Mouse (Mus musculus) kidney, postnatal 0 days (tissue): ENCODE measurements around the gene Atxn7l1. TPM values are rescaled to one million over a fixed set of nuclear protein-coding genes. Genes with fewer than 3 reads are reported as not detected.

Source experiments
- ATAC-seq: fragments of 200-750 bp; cut with Nextera tagmentation; replicated peaks from 2 replicates; pipeline ENCODE4 v1.8.0; 2017; ENCODE audit warnings: low read depth, moderate number of reproducible peaks, moderate TSS enrichment, moderate library complexity; ENCODE audit not compliant: low FRiP score
- DNase-seq: peaks from one replicate; pipeline ENCODE4 v3.0.0-alpha.2; 2016; ENCODE audit warnings: low spot score
- H3K27ac ChIP-seq: fragments of 300-500 bp; sonication (generic); 2 replicates; pipeline ENCODE4 v1.5.1; 2014; ENCODE audit warnings: mild to moderate bottlenecking
- H3K27me3 ChIP-seq: fragments of 300-500 bp; sonication (generic); 2 replicates; pipeline ENCODE4 v1.6.1; 2014; ENCODE audit warnings: low read length, mixed read lengths; ENCODE audit not compliant: insufficient read depth
- H3K36me3 ChIP-seq: fragments of 300-500 bp; sonication (generic); 2 replicates; pipeline ENCODE4 v1.6.1; 2014; ENCODE audit warnings: low read length, mixed read lengths; ENCODE audit not compliant: insufficient read depth
- H3K4me1 ChIP-seq: fragments of 300-500 bp; sonication (generic); replicated peaks from 2 replicates; pipeline ENCODE4 v1.6.1; 2014; ENCODE audit warnings: antibody characterized with exemption, low read length, mixed read lengths; ENCODE audit not compliant: insufficient read depth
- H3K4me2 ChIP-seq: fragments of 300-500 bp; sonication (generic); 2 replicates; pipeline ENCODE4 v1.6.1; 2014; ENCODE audit warnings: mild to moderate bottlenecking, low read length, moderate library complexity, mixed read lengths
- H3K4me3 ChIP-seq: fragments of 300-500 bp; sonication (generic); replicated peaks from 2 replicates; pipeline ENCODE4 v1.5.1; 2014; ENCODE audit warnings: low read depth, low read length
- H3K9ac ChIP-seq: fragments of 300-500 bp; sonication (generic); 2 replicates; pipeline ENCODE4 v1.6.1; 2014; ENCODE audit warnings: low read depth, low read length
- H3K9me3 ChIP-seq: fragments of 300-500 bp; sonication (generic); replicated peaks from 2 replicates; pipeline ENCODE4 v1.6.1; 2016; ENCODE audit warnings: low read length, inconsistent platforms, mixed read lengths
- CTCF ChIP-seq: IDR thresholded peaks from 2 replicates; pipeline ENCODE4 v1.5.1; 2016; ENCODE audit warnings: antibody characterized with exemption, low read depth, mild to moderate bottlenecking, moderate library complexity
- WGBS: fragments of 180-500 bp; shearing (Covaris S2); extraction: QIAGEN DNeasy Blood & Tissue Kit; methylation state at CpG from one replicate; pipeline ENCODE4 v1.1.7; 2014; 5-methylcytosine and 5-hydroxymethylcytosine counted together
- polyA plus RNA-seq: library from polyadenylated mRNA; unstranded; fragments of >200 nt; fragmentation: Nextera tagmentation; extraction: Ambion mirVana; gene quantifications from 2 replicates; pipeline ENCODE4 v1.2.1, GENCODE M21; 2015

Atxn7l1 gene
- polyA plus RNA-seq, 1 experiment from 2014 or later: 9.3 TPM

- no peaks in the 10 kb centered on the region for H3K4me1 ChIP-seq
- H3K9ac ChIP-seq: no peak overlapping the region
- H3K27me3 ChIP-seq: no peaks in the 10 kb centered on the region
- no peak overlapping the region for H3K4me3 ChIP-seq
- H3K9me3 ChIP-seq: no peaks in the 10 kb centered on the region
- ATAC-seq (peak; percentile 74; the same call in 1 of the 2 replicates), DNase-seq (peak; percentile 88)
- H3K4me2 ChIP-seq: no peak overlapping the region
- 6% methylated on average over 5 of the region's 5 CpGs for WGBS
- H3K36me3 ChIP-seq: no peaks in the 10 kb centered on the region
- H3K27ac ChIP-seq: no peak overlapping the region
- peak; percentile 90 for TF ChIP-seq CTCF
Measured at GRCm38 (mm10) chr12:33388842-33389241, 241.3 kb downstream of the Atxn7l1 start.

DNA sequence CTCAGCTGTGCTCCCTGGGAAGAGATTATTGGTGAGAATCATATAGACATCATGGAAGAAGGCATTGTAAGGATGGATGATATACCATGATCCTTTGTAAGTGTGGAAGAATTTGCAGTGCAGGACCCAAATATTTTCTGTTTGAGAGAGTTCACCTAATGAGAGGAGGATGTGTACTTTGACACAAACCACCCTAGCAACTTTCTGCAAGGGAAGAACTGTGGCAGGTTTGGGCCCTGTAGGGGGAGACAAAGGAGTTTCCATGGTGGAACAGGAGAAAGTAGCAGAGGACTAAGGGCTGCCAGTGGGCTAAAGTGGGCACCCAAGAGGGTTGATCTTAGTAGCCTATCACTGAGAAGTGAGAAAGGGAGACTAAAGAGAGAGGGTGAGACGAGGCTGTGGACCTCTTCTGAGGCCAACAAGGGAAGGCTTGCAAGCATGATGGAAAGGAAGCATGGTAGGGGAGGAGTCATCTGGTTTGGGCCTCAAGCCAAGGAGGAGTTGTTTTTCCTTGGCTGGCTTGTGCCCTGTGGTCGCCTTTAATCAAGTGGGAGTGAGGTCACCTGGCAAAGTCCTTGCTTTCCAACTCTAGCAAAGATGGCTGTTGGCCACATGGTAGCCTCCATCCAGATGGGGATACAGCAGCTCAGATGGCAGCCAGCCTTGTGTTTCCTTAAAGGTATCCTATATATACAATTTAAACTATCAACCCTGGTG lies 243.5 kb downstream of the Atxn7l1 start:
- H3K4me1 ChIP-seq: peaks cover 8% of the 10 kb centered on the region; the same call in 1 of the 2 replicates
- no peak overlapping the region for H3K4me3 ChIP-seq
- WGBS: 49% methylated on average over 2 of the region's 2 CpGs
- TF ChIP-seq CTCF: peak; percentile 28; the same call in 1 of the 2 replicates
- no peak overlapping the region for H3K9ac ChIP-seq
- H3K27me3 ChIP-seq: no peaks in the 10 kb centered on the region
- no peaks in the 10 kb centered on the region for H3K36me3 ChIP-seq
- no peak overlapping the region for H3K4me2 ChIP-seq
- H3K27ac ChIP-seq: no peak overlapping the region
- ATAC-seq (no peak), DNase-seq (no peak)
- H3K9me3 ChIP-seq: no peaks in the 10 kb centered on the region

GRCm38 (mm10) chr12:33394804-33395623 lies 247.5 kb downstream of the Atxn7l1 start, which contains the start of gene Efcab10:
Gene Efcab10 (plus strand): TSS chr12:33394854.
- Histone ChIP-seq H3K4me3 (peak within 1 kb of the TSS; percentile 30), H3K4me2 (peak within 1 kb of the TSS; percentile 64), H3K4me1 (peaks cover 8% of the 10 kb centered on the region; the same call in 1 of the 2 replicates), H3K9ac (peak within 1 kb of the TSS; percentile 37; the same call in 1 of the 2 replicates), H3K27ac (no peak within 1 kb of the TSS), H3K36me3 (no peaks in the 10 kb centered on the region), H3K27me3 (no peaks in the 10 kb centered on the region), H3K9me3 (no peaks in the 10 kb centered on the region)
- TF ChIP-seq CTCF: 0 out of 2 replicates have a peak, but pooled peaks have one; percentile 4
- WGBS: 6% methylated on average over 24 of the region's 24 CpGs
- ATAC-seq (peak; percentile 59; the same call in 1 of the 2 replicates), DNase-seq (peak; percentile 30)

GRCm38 (mm10) chr12:33403265-33403693 lies 255.8 kb downstream of the Atxn7l1 start:
- Histone ChIP-seq H3K9ac (no peak overlapping the region), H3K36me3 (no peaks in the 10 kb centered on the region), H3K4me3 (no peak overlapping the region), H3K27ac (no peak overlapping the region), H3K9me3 (no peaks in the 10 kb centered on the region), H3K4me2 (no peak overlapping the region), H3K27me3 (no peaks in the 10 kb centered on the region), H3K4me1 (no peaks in the 10 kb centered on the region)
- DNase-seq (peak; percentile 48), ATAC-seq (no peak)
- no peak for TF ChIP-seq CTCF
- 17% methylated on average over 7 of the region's 7 CpGs for WGBS

DNA sequence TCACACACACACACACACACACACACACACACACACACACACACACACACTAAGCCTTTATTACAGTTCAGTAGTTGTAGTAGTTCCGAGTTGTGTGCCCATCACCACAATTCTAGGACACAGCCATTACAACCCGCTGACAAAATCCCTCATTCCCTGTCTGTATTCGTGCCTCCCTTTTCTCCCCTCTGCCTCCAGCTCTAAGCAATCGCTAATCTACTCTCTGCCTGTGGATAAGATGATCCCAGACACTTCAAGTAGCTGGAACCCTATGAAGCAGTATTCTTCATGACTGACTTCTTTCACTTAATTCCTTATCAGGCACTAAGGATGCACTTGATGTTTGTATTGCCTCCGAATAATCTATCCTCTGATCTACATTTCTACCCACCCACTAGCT lies 257.5 kb downstream of the Atxn7l1 start:
- no peak overlapping the region for H3K4me2 ChIP-seq
- 67% methylated on average over 5 of the region's 5 CpGs for WGBS
- no peak for DNase-seq
- no peak overlapping the region for H3K27ac ChIP-seq
- no peaks in the 10 kb centered on the region for H3K9me3 ChIP-seq
- H3K4me3 ChIP-seq: no peak overlapping the region
- TF ChIP-seq CTCF: no peak
- no peaks in the 10 kb centered on the region for H3K36me3 ChIP-seq
- H3K9ac ChIP-seq: no peak overlapping the region
- no peaks in the 10 kb centered on the region for H3K27me3 ChIP-seq
- no peaks in the 10 kb centered on the region for H3K4me1 ChIP-seq
- ATAC-seq: no peak

DNA sequence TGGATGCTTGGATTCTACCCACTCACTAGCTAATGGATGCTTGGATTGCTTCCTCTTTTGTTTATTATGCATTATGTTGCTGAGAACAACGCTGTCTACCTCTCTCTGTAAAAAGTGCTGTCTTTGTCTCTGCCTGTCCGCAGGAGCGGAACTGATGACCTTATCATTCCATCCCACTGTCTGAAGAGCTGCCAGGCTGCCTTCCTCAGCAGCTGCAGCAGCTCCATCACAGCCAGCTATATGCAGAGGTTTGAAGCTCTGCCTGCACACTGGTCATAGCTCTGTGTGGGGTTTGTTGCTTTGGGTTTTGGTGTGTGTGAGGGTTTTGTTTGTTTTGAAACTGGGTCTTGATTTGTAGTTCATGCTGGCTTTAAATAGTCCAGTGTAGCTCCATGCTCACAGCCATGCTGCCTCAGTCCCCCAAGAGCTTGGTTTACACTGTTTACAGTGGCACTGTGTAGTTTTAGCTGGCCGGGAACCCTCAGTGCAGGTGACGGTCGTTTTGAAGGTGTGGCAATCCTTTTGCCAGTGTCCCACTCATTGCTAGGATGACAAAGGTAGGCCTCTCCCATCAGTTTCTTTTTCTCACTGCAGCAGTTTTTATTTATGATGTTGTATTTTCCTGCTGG lies 258.0 kb downstream of the Atxn7l1 start:
- no peak overlapping the region for H3K27ac ChIP-seq

More for the DNA sequence above, 258.0 kb downstream of the Atxn7l1 start:
- H3K36me3 ChIP-seq: no peaks in the 10 kb centered on the region
- H3K27me3 ChIP-seq: no peaks in the 10 kb centered on the region
- H3K4me2 ChIP-seq: no peak overlapping the region
- H3K4me1 ChIP-seq: no peaks in the 10 kb centered on the region
- ATAC-seq: no peak
- WGBS: 44% methylated on average over 6 of the region's 6 CpGs
- DNase-seq: no peak
- TF ChIP-seq CTCF: no peak
- no peak overlapping the region for H3K9ac ChIP-seq
- H3K4me3 ChIP-seq: no peak overlapping the region
- no peaks in the 10 kb centered on the region for H3K9me3 ChIP-seq
